Mouse (Mus musculus) cerebellum, postnatal 36 days (tissue): ENCODE results near the gene Hist1h4f.
"Not testable (repeated sequence)": the region's sequence is repeated elsewhere in the genome, so short reads cannot be mapped to it uniquely, and the experiment has no call there.

Experiments
- DNase-seq, 2 experiments: peaks; one replicate each; pipeline ENCODE4 v3.0.0; 2021 to 2022; ENCODE audit warnings: mixed read lengths in 2 of 2

Gene Hist1h4f

GRCm38 (mm10) chr13:23554393-23554792 lies 2.9 kb upstream of the Hist1h4f start:
- no peak for DNase-seq

- no peak for DNase-seq
These were observed 1.5 kb upstream of the Hist1h4f start, which contains the start of gene Hist1h1d for GRCm38 (mm10) chr13:23552962-23553361. Gene Hist1h1d, plus strand, starts transcription at chr13:23553262.

GRCm38 (mm10) chr13:23551931-23552914 lies 775 bp upstream of the Hist1h4f start:
- no peak for DNase-seq

GRCm38 (mm10) chr13:23550761-23551145 lies 695 bp downstream of the Hist1h4f start:
- DNase-seq: no peak

- no peak for DNase-seq
These were observed 4.8 kb downstream of the Hist1h4f start for GRCm38 (mm10) chr13:23546694-23547093.

- peak in 1 of 2 experiments; percentile 36 for DNase-seq
These were observed 6.7 kb downstream of the Hist1h4f start for GRCm38 (mm10) chr13:23544787-23545120.

- DNase-seq: peak; percentile 54 to 71
These were observed 7.3 kb downstream of the Hist1h4f start, which contains the start of gene Hist1h3f for GRCm38 (mm10) chr13:23543965-23544786. Gene Hist1h3f, plus strand, starts transcription at chr13:23544052.

GRCm38 (mm10) chr13:23542999-23543607 lies 8.3 kb downstream of the Hist1h4f start, which contains the start of gene Hist1h2bh:
Gene Hist1h2bh, minus strand, starts transcription at chr13:23543392.
- peak; percentile 21 to 45 for DNase-seq

- DNase-seq: not testable (repeated sequence)
These were observed 9.0 kb downstream of the Hist1h4f start for GRCm38 (mm10) chr13:23542225-23542980.

GRCm38 (mm10) chr13:23541497-23541896 lies 10.0 kb downstream of the Hist1h4f start:
- DNase-seq: no peak

- not testable (repeated sequence) for DNase-seq
These were observed 11.6 kb downstream of the Hist1h4f start for GRCm38 (mm10) chr13:23539821-23540220.

GRCm38 (mm10) chr13:23538249-23538648 lies 13.2 kb downstream of the Hist1h4f start:
- no peak for DNase-seq

- no peak for DNase-seq
These were observed 14.3 kb downstream of the Hist1h4f start for GRCm38 (mm10) chr13:23537006-23537710.

GRCm38 (mm10) chr13:23536076-23536822 lies 15.2 kb downstream of the Hist1h4f start:
- no peak for DNase-seq

GRCm38 (mm10) chr13:23535137-23536075 lies 16.0 kb downstream of the Hist1h4f start, which contains the start of gene Hist1h3g:
Gene Hist1h3g, plus strand, starts transcription at chr13:23535422.
- peak; percentile 79 to 88 for DNase-seq

- no peak for DNase-seq
These were observed 16.9 kb downstream of the Hist1h4f start for GRCm38 (mm10) chr13:23534368-23535131.

GRCm38 (mm10) chr13:23533560-23534367 lies 17.7 kb downstream of the Hist1h4f start, which contains the start of gene Hist1h2af:
Gene Hist1h2af, plus strand, starts transcription at chr13:23533906.
- peak; percentile 59 to 70 for DNase-seq
